Mouse (Mus musculus): ENCODE measurements around the gene 1110008L16Rik.
A peak's percentile ranks its signal among the peaks of the same experiment; 100 is the strongest.
"Not testable (repeated sequence)": the region's sequence is repeated elsewhere in the genome, so short reads cannot be mapped to it uniquely, and the experiment has no call there.

Gene 1110008L16Rik

DNA sequence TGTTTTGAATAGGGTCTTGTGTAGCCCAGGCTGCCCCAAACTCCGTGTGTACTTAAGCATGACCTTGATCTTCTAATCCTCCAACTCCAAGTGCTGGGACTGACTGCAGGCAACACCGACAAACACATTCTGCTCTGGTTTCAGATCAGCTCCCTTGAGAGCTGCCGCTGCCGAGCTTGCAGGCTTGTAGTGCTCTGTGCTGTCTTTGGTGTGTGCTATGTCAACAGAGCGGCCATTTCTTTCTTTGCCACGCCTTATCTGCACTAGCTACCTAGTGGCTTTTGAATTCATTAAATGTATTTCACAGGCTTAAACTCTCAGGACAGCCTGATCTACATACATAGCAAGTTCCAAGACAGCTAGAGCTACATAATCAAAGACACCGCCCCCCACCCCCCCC lies 34.3 kb downstream of the 1110008L16Rik start:
- ATAC-seq (ENCODE audit: insufficient number of reproducible peaks, low FRiP score, low TSS enrichment) = no peak

DNA sequence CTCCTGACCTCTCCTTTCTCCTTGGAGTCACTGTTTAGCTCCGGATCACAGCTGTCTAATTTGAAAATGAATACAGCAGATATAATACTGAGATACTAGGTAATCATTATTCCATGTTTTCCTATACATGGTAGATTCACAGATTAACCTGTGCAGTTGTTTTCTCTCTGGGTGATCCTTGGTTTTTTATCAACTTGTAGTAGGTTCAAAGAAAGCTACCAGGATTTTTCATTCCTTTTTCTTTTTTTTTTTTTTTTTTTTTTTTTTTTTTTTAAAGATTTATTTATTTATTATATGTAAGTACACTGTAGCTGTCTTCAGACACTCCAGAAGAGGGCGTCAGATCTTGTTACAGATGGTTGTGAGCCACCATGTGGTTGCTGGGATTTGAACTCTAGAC lies 39.1 kb downstream of the 1110008L16Rik start:
- not testable (repeated sequence) for ATAC-seq (ENCODE audit: insufficient number of reproducible peaks, low FRiP score, low TSS enrichment)

DNA sequence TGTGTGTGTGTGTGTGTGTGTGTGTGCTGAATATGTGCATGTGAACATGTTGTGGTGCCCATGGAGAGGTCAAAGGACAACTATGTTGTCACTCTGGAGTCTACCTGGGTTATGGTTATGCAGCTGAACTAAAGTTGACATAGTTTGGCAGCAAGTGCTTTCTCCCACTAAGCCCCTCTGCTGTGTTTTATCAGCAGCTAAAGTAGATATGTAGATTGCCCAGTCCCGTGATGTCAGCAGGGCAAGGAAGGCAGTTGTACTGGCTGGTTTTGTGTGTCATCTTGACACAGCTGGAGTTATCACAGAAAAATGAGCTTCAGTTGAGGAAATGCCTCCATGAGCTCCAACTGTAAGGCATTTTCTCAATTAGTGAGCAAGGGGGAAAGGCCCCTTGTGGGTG lies 43.7 kb downstream of the 1110008L16Rik start:
- not testable (repeated sequence) for ATAC-seq (ENCODE audit: insufficient number of reproducible peaks, low FRiP score, low TSS enrichment)

DNA sequence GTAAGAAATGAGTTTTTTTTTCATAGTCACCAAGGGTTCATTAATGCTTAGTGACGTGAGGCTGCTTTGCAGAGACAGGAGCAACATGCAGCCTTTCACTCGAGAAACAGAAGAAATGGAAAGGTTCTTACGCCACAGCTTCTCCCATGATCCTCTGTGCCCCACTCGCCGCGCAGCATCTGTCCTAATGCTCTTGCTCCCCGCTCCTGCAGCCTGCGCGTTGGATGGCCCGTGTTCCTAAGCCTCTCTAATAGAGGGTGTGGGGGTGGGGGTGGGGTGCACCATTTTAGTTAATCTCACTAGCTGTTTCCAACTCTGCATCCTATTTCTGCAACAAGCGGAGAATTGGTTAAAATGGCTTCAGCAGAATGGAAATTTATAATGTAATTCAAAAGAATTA lies 44.6 kb downstream of the 1110008L16Rik start:
- ATAC-seq (ENCODE audit: insufficient number of reproducible peaks, low FRiP score, low TSS enrichment) = no peak

DNA sequence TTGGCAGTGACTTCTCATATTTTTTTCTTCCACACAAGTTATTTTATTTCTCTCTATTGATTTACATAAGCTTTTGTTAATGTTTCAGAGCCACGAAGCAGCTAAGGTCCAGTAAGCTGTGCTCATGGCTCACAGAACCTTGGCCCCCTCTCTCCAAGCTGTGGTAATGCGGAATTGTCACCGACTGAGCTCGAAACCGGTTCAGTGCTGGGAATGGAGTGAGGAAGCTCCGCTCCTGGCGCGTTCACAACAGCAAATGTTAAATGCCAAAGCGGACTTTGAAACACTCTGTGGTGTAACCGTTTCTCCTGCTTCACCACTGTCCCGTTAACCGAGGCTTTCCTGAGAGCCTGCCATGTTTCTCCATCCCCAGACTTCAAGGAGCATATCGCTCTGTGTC lies 45.2 kb downstream of the 1110008L16Rik start:
- ATAC-seq (ENCODE audit: insufficient number of reproducible peaks, low FRiP score, low TSS enrichment) = no peak

DNA sequence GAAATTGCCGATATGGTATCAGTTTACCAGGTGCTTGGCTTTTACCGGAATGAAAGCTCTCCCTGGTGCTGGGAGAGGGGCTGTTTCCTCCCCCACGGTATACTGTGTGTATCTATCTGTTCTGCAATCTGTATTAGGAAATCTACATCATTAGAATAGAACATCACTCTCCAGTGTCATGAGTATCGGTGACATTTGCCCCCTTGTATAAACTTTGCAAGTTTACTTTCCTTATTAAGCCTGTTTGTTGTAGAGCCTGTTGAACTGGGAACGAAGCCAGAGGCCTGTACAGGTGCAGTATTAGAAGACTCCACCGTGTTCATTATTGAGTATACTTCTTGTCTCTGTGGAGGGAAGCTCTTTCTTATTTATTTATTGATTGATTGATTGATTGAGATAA lies 54.0 kb downstream of the 1110008L16Rik start:
- no peak for ATAC-seq (ENCODE audit: insufficient number of reproducible peaks, low FRiP score, low TSS enrichment)

DNA sequence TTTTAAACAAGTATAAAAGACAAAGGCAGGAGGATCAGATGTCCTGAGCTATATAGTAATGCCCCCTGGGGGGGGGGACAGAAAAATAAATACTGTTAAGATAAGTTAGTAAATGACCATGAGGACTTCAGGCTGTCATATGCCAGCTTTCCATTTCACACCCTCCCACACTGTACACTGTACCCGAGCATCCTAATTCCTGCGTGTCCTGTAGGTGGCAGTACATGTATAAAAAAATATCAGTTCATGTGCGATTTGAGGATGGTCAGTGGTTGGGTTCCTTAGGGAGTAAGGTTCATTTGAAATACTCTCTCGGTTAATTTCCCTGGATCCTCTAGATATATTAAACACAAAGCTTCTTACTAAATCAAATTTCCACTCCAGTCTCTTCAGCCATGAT lies 55.5 kb downstream of the 1110008L16Rik start:
- peak; percentile 74 for ATAC-seq (ENCODE audit: insufficient number of reproducible peaks, low FRiP score, low TSS enrichment)

DNA sequence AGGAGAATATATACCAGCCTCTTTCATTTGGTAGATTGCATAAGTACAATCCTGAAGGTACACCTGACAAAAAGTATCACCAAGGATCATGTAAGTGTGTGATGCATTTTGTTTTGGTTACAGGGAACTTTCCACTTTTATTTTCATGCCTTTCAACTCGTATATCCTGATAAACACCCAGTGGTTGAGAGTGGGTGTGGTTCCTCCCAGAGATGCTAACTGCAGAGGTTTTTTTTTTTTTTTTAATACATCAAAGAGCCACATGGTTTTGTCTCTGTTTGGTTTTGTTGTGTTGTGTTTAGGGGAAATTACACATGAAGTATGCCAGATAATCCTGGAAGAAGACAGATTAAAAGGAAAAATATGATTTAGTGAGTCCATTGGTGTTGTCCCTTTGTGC lies 57.9 kb downstream of the 1110008L16Rik start:
- ATAC-seq (ENCODE audit: insufficient number of reproducible peaks, low FRiP score, low TSS enrichment) = no peak

DNA sequence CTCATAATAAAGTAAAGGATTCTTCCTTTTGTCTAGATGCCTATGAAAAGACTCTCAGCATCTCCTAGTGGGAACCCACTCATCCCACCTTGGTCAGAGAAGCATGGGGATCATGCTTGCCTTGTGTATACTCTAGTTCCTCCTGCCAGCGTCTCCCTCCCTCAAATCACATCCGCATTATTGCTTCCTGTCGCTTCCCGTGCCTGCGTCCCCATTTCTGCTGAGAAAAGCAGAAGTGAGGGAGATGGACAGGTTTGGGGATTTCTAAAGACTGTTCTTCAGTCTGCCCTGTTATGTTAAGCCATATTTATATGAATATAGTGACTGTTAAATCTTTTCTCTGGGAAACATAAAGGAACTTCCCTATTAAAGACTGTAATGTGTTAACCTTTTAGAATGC lies 61.6 kb downstream of the 1110008L16Rik start:
- ATAC-seq (ENCODE audit: insufficient number of reproducible peaks, low FRiP score, low TSS enrichment) = no peak

DNA sequence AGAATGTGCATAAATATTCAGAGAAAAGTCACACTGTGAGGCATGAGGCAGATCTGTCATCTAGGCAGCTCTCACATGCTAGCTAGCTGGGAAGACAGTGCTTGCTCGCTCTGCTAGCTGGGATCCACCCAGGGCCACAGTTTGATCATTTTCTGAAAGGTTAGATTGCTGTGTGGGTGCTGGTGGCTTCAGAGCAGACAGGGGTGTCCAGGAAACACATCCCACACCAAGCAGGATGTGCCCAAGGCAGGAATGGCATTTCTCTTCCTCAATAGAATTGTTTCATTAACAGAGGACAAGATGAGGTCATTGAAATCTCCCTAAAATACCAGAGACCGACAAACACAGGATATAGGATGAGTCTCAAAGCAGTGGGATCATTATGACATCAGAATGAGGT lies 65.7 kb downstream of the 1110008L16Rik start:
- no peak for ATAC-seq (ENCODE audit: insufficient number of reproducible peaks, low FRiP score, low TSS enrichment)

DNA sequence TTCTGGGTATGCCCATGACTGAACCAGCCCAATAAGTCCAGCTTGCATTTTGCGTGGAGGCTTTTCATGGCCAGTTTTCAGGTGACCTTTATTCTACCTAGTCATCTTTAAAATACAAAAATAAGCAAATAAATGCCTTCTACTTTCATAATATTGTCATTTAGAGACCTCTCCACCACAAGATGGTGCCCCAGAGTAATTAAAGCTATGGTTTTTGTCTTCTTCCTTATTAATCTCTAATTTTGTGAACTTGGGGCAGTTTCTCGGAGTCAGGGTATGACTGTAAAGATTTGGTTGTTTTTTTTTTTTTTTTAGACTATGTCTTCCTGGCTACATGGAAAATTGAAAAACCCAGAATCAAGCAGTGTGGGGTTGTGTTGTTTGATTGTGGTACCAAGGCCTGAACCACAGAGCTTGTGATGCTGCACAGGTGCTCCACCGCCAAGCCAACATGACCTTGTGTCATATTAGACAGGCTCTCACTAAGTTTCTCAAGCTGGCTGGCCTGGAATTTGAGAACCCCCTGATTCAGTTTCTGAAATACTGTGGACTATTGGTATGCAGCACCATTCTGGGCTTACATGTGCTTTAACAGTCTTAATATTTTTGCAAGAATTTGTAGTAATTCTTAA lies 73.2 kb downstream of the 1110008L16Rik start:
- ATAC-seq (ENCODE audit: insufficient number of reproducible peaks, low FRiP score, low TSS enrichment) = no peak

DNA sequence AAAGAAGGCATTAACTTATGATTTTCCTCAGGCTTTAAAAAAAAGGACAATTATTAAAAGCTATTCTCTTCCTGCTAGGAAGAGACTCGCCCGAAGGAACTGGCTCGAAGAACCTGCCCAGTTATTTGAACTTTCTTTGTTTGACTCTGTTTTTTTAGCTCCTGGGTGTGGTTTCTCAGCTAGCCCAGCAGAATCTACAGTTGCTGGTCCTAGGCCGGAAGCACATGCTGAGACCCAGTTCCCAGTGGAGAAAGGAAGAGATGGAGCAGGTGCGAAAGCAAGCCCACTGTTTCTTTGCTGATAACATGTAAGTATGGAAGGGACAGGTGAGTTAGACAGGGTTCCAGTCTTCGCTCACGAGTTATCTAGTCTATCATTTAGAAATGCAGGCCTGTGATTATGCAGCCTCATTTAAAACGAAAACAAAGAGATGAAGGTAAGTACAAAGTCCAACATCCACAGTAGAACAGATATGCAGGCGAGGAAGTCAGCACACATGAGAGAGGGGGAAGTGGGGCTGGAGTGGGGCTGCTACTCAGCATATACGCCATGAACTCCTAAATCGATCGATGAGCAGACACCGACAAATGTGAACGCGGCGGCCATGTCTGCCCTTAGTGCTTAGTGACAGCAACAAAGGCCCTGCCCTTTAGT lies 77.7 kb downstream of the 1110008L16Rik start:
- ATAC-seq (ENCODE audit: insufficient number of reproducible peaks, low FRiP score, low TSS enrichment) = no peak

DNA sequence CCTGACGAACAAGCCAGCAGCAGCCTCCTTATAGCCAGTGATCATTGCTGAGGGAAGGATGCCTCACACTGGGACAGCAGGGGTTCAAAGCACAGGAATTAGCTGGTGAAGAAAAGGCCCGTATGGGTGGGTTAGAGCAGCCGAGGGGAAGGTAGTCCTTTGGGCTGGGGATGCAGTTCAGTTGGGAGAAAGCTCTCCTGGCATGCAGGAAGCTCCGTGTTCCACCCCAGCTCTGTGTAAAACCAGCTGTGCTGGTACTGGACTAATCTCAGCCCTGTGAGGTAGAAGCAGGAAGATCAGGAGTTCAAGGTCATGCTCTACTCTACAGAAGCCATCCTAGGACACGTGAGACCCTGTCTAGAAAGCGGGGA lies 78.2 kb downstream of the 1110008L16Rik start:
- ATAC-seq (ENCODE audit: insufficient number of reproducible peaks, low FRiP score, low TSS enrichment) = no peak

DNA sequence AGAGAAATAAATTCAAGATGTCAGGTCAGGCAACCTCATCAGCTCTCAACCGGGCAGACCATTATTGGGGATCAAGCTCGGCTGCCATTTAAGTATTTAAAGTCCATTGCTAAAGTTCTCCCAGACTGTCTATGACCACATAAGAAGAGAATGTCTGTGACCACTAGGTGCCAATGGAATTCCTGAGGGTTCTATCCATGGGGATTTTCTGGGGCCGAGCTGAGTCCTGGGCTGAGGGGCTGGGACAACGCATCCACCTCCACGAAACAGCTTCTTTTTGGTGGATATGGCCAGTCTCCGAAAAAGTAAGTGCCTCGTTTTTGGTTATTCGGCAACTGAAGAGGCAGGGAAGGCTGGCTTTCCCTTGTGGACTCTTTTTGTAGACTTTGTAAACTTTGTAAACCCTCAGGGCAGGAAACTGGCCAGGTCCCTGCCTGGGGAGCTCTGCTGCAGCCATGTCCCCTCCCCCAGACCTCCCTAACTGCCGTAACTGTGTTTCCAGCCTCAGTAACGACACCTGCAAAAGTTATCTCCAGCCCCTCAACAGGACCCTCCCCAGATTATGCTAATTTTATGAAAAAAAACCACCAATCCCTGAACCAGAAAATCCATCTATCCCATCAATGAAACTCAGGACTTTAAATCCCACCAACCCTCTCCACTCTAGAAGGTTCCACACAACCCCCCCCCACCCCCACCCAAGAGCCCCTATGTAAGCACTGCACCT lies 84.8 kb downstream of the 1110008L16Rik start, which contains the start of gene Psma6:
Gene Psma6 (plus strand): TSS at position 200 of the 727 bp plus-strand sequence.
- ATAC-seq (ENCODE audit: insufficient number of reproducible peaks, low FRiP score, low TSS enrichment) = no peak

DNA sequence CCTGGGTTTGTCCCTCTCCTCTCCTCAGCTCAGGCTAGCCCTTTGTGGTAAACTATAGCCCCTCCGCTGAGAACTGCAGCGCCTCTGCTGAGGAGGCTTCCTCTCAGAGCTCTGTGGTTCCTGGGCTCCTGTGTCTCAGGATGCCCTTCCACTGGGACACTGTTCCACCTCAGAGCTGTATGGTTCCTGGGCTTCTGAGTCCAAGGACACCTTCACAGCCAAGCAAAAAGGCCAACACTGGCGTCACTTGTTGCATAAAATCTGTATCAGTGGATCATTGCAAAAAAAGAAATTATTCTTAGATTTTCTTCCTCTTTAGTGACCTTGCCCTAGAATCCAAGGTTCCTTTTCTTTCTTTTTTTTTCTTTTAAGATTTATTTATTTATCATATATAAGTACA lies 85.4 kb downstream of the 1110008L16Rik start:
- no peak for ATAC-seq (ENCODE audit: insufficient number of reproducible peaks, low FRiP score, low TSS enrichment)

DNA sequence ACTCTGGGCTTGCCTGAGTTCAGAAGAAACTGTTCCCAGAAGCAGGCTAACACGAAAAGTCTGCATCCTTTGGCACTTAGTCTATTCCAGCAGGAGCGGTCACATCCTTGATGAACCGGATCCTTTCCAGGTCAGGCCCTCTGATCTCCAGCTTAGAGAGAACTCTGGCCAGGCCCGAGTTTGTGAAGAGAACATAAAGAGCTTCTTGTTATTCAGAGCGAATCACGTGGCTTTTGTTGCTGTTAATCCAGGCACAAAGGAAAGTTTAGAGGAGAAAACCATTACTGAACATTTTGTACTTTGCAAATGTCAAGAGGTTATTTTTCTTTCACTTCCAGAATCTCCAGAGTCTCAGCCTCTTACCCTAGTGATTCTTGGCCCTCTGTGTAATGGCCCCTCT lies 86.6 kb downstream of the 1110008L16Rik start:
- no peak for ATAC-seq (ENCODE audit: insufficient number of reproducible peaks, low FRiP score, low TSS enrichment)

DNA sequence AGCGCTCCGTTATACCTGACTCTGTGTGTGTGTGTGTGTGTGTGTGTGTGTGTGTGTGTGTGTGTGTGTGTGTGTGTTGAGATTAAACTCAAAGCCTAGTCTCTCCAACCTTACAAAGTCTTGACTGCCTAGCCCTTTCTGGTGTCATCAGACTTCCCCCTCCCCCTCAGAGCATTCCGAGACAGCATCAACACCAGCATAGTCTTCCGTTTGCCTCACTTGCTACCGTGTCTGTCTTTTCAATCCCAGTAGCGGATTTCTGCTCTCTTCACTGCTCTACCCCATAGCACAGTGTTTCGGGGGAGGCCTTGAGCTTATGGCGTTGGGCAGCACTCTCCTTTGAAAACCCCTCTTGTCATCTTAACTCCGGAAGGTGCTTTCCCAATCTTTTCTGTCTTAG lies 87.1 kb downstream of the 1110008L16Rik start:
- no peak for ATAC-seq (ENCODE audit: insufficient number of reproducible peaks, low FRiP score, low TSS enrichment)

DNA sequence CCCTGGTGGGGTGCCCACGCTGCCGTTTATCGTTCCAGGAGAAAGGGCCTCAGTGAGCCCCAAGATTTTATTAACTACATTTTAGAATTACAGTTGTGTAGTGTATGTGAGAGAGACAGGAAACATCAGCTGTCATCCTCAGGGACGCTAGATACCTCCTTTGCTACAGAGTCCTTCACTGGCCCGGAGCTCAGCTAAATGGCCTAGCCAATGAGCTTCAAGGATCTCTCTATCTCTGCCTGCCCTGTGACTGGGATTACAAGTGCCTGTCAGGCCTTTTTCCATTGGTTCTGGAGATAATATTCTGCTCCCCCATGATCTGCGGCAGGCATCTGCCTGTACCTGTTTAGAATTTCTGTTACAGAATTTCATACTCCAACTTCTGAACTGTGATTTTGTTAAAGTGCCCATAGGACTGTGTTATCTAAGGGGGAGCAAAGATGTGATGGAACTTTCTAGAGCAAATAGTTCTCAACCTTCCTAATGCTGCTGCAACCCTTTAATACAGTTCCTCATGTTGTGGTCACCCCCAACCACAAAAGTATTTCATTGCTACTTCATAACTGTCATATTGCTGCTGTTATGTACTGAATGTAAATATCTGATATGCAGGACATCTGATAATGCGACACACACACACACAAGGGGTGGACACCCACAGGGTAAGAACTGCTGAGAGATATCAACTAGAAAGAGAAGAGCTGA lies 87.9 kb downstream of the 1110008L16Rik start:
- ATAC-seq (ENCODE audit: insufficient number of reproducible peaks, low FRiP score, low TSS enrichment) = no peak

DNA sequence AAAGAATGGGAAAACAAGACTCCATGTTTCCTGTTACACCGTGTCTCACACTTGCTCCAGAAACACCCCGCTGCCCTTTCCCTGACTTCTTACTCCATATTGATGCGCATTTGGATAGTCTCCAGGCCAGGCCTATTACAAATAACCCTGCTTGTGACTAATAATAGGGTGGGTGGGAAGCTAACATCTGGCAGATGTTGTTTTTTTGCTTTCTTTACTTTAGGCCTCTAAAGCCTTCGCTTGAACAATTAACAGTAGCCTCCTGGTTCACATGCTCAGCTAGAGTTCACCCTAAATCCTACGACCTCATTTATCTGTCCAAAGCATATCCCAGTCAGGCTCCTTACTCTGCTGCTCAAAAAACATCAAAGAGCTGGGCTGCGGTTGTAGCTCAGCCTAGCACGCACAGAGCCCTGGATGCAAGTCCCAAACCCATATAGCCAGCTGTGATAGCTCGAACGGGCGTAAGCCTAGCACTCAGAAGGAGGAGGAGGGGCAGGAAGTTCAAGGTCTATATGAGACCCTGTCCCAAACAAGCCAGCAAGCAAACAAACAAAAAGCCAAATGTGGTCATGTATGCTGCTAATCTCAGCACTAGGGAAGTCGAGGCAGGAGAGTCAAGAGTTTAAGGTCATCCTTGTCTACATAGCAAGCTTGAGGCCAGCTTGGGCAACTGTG lies 88.5 kb downstream of the 1110008L16Rik start:
- ATAC-seq (ENCODE audit: insufficient number of reproducible peaks, low FRiP score, low TSS enrichment) = no peak

DNA sequence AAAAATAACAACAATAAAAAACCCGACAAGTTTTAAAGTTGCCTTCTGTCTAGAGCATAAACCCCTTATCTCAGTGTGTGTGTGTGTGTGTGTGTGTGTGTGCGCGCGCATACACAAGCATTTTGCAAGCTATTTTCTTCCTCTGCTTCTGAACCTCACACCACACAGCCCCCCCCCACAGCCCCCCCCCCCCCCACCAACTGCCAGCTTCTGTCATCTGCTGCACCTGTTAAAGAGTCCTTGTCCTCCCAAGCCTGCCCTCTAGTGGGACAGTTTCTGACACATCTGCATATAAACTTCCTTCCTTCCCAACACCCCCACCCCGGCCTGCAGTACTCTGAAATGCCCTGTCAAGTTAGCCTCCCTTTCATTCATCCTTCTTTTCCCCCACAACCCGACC lies 89.1 kb downstream of the 1110008L16Rik start:
- no peak for ATAC-seq (ENCODE audit: insufficient number of reproducible peaks, low FRiP score, low TSS enrichment)
